Mouse (Mus musculus) adrenal gland, adult 18-20 months (tissue): ENCODE measurements around the gene Gjb2. TPM values are rescaled to one million over a fixed set of nuclear protein-coding genes. Genes with fewer than 3 reads are reported as not detected.

Source experiments
- DNase-seq, 2 experiments: peaks; one replicate each; pipeline ENCODE4 v3.0.0; 2021 to 2022; ENCODE audit warnings: low spot score in 2 of 2
- total RNA-seq, 2 experiments: library from RNA; stranded (reverse); gene quantifications; 1 replicate in 1 of 2; 2 replicates in 1 of 2; pipeline ENCODE4 v1.2.3; 2021

The Gjb2 gene
- total RNA-seq, 2 experiments from 2014 or later: 0.32 to 9.9 TPM

DNA sequence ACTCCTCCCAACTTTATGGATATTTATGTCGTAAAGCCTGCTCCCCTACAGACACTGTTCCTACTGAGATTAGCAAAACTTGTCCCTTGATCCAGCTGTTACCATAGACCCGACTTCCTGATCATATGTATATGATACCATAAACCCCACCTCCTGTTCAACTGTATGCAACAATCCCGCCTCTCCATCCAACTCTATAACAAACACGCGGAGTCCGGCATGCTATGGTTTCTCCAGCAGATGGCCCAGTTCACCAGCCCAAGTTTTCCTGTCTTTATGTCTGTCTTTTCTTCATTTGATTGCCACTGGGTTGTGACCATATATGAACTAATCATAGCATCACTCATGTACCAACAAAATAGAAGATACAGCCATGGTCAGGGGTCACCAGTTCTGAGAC lies 29.0 kb downstream of the Gjb2 start:
- DNase-seq: no peak

DNA sequence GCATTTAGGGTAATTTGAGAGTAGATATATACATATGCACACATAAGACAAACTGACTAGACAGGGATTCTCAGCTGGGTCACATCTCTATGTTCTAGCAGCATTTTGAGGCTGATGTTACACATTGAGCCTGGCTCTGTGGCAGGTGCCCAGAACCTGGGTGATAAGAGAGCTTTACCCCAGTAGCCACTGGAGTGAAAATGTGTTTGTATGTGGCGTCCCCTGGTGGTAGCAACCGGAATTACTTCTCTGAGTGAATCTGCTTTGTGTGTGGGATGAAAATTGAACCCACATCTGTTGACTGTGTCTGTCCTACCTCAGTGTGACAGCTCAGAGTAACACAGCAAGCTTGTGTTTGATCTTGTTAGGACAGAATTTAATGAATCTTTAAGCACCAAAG lies 34.6 kb downstream of the Gjb2 start:
- peak; percentile 43 to 50 for DNase-seq

DNA sequence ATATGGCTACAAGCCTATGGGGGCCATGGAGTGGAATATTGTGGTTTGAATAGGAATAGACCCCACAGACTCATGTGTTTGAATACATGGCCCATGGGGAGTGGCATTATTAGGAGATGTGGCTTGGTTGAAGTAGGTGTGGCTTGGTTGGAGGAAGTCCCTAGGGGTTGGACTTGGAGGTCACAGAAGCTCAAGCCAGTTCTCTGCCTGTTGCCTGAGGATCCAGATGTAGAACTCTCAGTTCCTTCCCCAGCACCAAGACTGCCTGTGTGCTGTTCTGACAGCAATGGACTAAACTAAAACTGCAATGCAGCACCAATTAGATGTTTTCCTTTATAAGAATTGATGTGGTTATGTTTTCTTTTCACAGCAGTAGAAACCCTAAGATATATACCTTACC lies 38.4 kb downstream of the Gjb2 start:
- no peak for DNase-seq

DNA sequence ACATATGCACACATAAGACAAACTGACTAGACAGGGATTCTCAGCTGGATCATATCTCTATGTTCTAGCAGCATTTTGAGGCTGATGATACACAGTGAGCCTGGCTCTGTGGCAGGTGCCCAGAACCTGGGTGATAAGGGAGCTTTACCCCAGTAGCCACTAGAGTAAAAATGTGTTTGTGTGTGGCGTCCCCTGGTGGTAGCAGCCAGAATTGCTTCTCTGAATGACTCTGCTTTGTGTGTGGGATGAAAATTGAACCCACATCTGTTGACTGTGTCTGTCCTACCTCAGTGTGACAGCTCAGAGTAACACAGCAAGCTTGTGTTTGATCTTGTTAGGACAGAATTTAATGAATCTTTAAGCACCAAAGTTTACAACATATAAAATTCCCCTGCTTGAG lies 44.5 kb downstream of the Gjb2 start:
- DNase-seq: peak; percentile 58 to 63

DNA sequence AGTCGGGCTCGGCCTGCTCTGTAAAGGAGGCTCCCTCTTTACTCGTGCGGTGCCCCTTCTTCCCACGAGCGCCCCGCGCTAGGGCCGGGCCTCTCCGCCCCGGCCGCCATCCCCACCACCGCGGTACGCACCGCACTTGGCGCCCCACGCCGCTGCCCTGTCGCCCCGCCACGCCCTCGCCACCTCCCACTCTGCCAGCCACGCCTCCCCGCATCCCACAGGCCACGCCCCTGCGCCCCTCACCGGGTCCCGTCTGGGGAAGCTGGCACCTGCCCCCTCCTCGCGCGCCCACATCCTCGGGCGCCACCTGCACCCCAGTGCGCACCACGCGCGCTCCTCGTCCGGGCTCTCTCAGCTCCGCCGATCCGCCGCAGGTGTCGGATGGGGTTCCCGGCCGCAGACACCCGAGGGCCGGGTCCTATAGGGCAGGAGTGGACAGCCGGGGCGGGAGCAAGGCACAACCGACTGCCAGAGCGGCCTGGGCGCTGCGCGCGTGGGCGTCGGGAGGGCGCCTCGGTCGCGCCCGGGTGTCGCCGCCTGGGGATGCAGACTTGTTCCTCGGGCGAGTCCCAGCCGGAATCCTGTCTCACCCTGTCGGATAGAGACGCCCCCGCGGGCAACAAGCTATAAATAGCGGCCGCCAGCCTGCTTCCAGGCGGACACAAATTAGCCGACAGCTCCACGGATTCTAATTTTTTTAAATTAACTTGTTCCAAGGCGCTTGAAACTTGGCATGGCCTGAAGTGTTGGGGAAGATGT lies 46.8 kb downstream of the Gjb2 start, which contains the start of gene Gja3:
Gene Gja3, minus strand, starts transcription at position 538 of the 759 bp plus-strand sequence.
- no peak for DNase-seq

DNA sequence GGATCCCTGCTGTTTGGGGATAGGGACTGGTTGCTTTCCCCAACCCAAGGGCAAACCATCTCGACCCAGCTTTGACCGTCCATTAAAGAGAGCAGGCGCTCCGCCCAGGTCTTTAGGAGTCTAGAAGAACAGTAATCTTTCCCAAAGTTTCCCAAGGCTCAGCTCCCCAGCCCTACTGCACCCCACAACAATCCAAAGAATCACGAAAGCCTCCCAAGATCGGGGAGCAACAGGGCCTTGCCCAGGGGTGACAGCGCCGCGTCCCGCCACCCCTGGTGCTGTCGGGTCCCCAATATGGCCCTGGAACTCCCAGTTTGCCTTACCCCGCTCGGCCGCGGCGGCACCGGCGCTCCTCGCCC lies 47.3 kb downstream of the Gjb2 start:
- no peak for DNase-seq

DNA sequence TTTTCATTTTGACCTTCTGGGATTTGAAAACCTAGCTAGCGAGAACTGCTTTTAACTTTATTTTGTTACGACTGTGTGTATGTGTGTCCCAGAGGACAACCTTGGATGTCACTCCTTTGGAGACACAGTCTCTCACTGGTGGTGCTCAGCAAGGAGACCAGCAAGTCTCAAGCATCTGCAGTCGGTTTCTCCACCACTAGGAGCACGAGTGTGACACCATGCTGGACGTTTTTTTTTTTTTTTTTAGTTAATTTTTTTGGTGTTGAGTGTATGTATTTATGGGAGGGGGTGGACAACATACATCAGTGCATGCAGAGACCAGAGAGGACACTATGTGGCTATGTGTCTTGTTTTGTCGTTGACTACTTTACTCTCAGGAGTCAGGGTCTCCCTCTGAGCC lies 51.8 kb downstream of the Gjb2 start:
- no peak for DNase-seq

Other genes with a start within 250 kb of the Gjb2 start
- 10 to 100 TPM; 42.9 to 47.6 TPM for gene Zmym2, start 218.0 kb downstream of the Gjb2 start, total RNA-seq
- not detected for gene Gja3, start 46.6 kb downstream of the Gjb2 start, total RNA-seq
- not detected for gene Gm4491, start 11.2 kb upstream of the Gjb2 start, total RNA-seq
- gene Gjb6, start 28.9 kb upstream of the Gjb2 start, total RNA-seq: not detected